Mouse (Mus musculus): ENCODE measurements at regions not wholly inside any gene's neighbourhood (a gene's known extent, or its start where the extent isn't known, plus 50 kb on each side); places are given as distances from the start of the nearest gene placed in this dataset.

- no peak overlapping the region for H3K4me2 ChIP-seq
- WGBS = 69% methylated on average over 3 of the region's 3 CpGs
- H3K9ac ChIP-seq (replicated peaks) = no peak overlapping the region
- no peaks in the 10 kb centered on the region for H3K36me3 ChIP-seq
- H3K27ac ChIP-seq = no peak overlapping the region
- H3K9me3 ChIP-seq = no peaks in the 10 kb centered on the region
- H3K4me1 ChIP-seq (replicated peaks) = no peaks in the 10 kb centered on the region
- H3K27me3 ChIP-seq = no peaks in the 10 kb centered on the region
- ATAC-seq (ENCODE audit: insufficient number of reproducible peaks, insufficient read depth, low FRiP score, low TSS enrichment, low read depth) = no peak
- H3K4me3 ChIP-seq (replicated peaks) = no peak overlapping the region
These were observed 175.7 kb downstream of the Fat4 start for GRCm38 (mm10) chr3:39062415-39062814.

GRCm38 (mm10) chr3:39065457-39065856 is 178.7 kb downstream of the Fat4 start:
- 64% methylated on average over 6 of the region's 6 CpGs for WGBS

GRCm38 (mm10) chr3:39069011-39069410 is 182.3 kb downstream of the Fat4 start:
- H3K4me2 ChIP-seq = no peak overlapping the region

More at GRCm38 (mm10) chr3:39065457-39065856, 178.7 kb downstream of the Fat4 start:
- Histone ChIP-seq H3K4me1 (replicated peaks) (no peaks in the 10 kb centered on the region), H3K27me3 (no peaks in the 10 kb centered on the region), H3K9ac (replicated peaks) (no peak overlapping the region), H3K36me3 (no peaks in the 10 kb centered on the region), H3K27ac (no peak overlapping the region), H3K4me2 (no peak overlapping the region), H3K9me3 (no peaks in the 10 kb centered on the region), H3K4me3 (replicated peaks) (no peak overlapping the region)
- ATAC-seq (ENCODE audit: insufficient number of reproducible peaks, insufficient read depth, low FRiP score, low TSS enrichment, low read depth) = no peak

GRCm38 (mm10) chr3:39082678-39083270 is 196.0 kb downstream of the Fat4 start:
- Histone ChIP-seq H3K27me3 (no peaks in the 10 kb centered on the region), H3K4me1 (replicated peaks) (no peaks in the 10 kb centered on the region), H3K9ac (replicated peaks) (no peak overlapping the region), H3K4me2 (no peak overlapping the region), H3K4me3 (replicated peaks) (no peak overlapping the region), H3K27ac (no peak overlapping the region), H3K36me3 (no peaks in the 10 kb centered on the region), H3K9me3 (no peaks in the 10 kb centered on the region)
- 76% methylated on average over 4 of the region's 4 CpGs for WGBS
- ATAC-seq (ENCODE audit: insufficient number of reproducible peaks, insufficient read depth, low FRiP score, low TSS enrichment, low read depth) = no peak

More at GRCm38 (mm10) chr3:39069011-39069410, 182.3 kb downstream of the Fat4 start:
- no peak for ATAC-seq (ENCODE audit: insufficient number of reproducible peaks, insufficient read depth, low FRiP score, low TSS enrichment, low read depth)
- H3K36me3 ChIP-seq = no peaks in the 10 kb centered on the region
- no peak overlapping the region for H3K4me3 ChIP-seq (replicated peaks)
- H3K9me3 ChIP-seq = no peaks in the 10 kb centered on the region
- H3K27ac ChIP-seq = no peak overlapping the region
- H3K9ac ChIP-seq (replicated peaks) = no peak overlapping the region
- H3K4me1 ChIP-seq (replicated peaks) = no peaks in the 10 kb centered on the region
- H3K27me3 ChIP-seq = no peaks in the 10 kb centered on the region

- no peaks in the 10 kb centered on the region for H3K36me3 ChIP-seq
- no peak for ATAC-seq (ENCODE audit: insufficient number of reproducible peaks, insufficient read depth, low FRiP score, low TSS enrichment, low read depth)
- H3K27me3 ChIP-seq = no peaks in the 10 kb centered on the region
- H3K27ac ChIP-seq = no peak overlapping the region
- whole genome bisulfite sequencing = 85% methylated on average over 4 of the region's 4 CpGs
- H3K9me3 ChIP-seq = no peaks in the 10 kb centered on the region
- no peak overlapping the region for H3K4me2 ChIP-seq
- H3K4me1 ChIP-seq (replicated peaks) = no peaks in the 10 kb centered on the region
- no peak overlapping the region for H3K4me3 ChIP-seq (replicated peaks)
- H3K9ac ChIP-seq (replicated peaks) = no peak overlapping the region
These were observed 202.2 kb downstream of the Fat4 start for GRCm38 (mm10) chr3:39088948-39089347.

- Histone ChIP-seq H3K4me1 (replicated peaks) (no peaks in the 10 kb centered on the region), H3K9ac (replicated peaks) (no peak overlapping the region), H3K4me3 (replicated peaks) (no peak overlapping the region), H3K27me3 (no peaks in the 10 kb centered on the region), H3K9me3 (no peaks in the 10 kb centered on the region; the same call in 1 of the 2 replicates), H3K36me3 (no peaks in the 10 kb centered on the region), H3K27ac (no peak overlapping the region), H3K4me2 (no peak overlapping the region)
- no peak for ATAC-seq (ENCODE audit: insufficient number of reproducible peaks, insufficient read depth, low FRiP score, low TSS enrichment, low read depth)
- WGBS = 73% methylated on average over 3 of the region's 3 CpGs
These were observed 215.6 kb downstream of the Fat4 start for GRCm38 (mm10) chr3:39102324-39102723.

- Histone ChIP-seq H3K9me3 (no peaks in the 10 kb centered on the region), H3K4me1 (replicated peaks) (no peaks in the 10 kb centered on the region), H3K4me3 (replicated peaks) (no peak overlapping the region), H3K27ac (no peak overlapping the region), H3K4me2 (no peak overlapping the region), H3K36me3 (no peaks in the 10 kb centered on the region), H3K9ac (replicated peaks) (no peak overlapping the region), H3K27me3 (no peaks in the 10 kb centered on the region)
- 82% methylated on average over 5 of the region's 5 CpGs for WGBS
- ATAC-seq (ENCODE audit: insufficient number of reproducible peaks, insufficient read depth, low FRiP score, low TSS enrichment, low read depth) = no peak
These were observed 223.1 kb downstream of the Fat4 start for GRCm38 (mm10) chr3:39109756-39110392.

GRCm38 (mm10) chr3:39114056-39114455 is 227.3 kb downstream of the Fat4 start:
- Histone ChIP-seq H3K36me3 (no peaks in the 10 kb centered on the region), H3K4me3 (replicated peaks) (no peak overlapping the region), H3K27me3 (no peaks in the 10 kb centered on the region), H3K27ac (no peak overlapping the region), H3K4me2 (no peak overlapping the region), H3K9me3 (peaks cover 3% of the 10 kb centered on the region; the same call in 1 of the 2 replicates), H3K4me1 (replicated peaks) (no peaks in the 10 kb centered on the region), H3K9ac (replicated peaks) (no peak overlapping the region)
- no peak for ATAC-seq (ENCODE audit: insufficient number of reproducible peaks, insufficient read depth, low FRiP score, low TSS enrichment, low read depth)
- 77% methylated on average over 3 of the region's 3 CpGs for WGBS

- Histone ChIP-seq H3K27me3 (no peaks in the 10 kb centered on the region), H3K4me3 (replicated peaks) (no peak overlapping the region), H3K27ac (no peak overlapping the region), H3K4me1 (replicated peaks) (no peaks in the 10 kb centered on the region), H3K36me3 (no peaks in the 10 kb centered on the region), H3K4me2 (no peak overlapping the region), H3K9ac (replicated peaks) (no peak overlapping the region), H3K9me3 (peaks cover 3% of the 10 kb centered on the region; the same call in 1 of the 2 replicates)
- ATAC-seq (ENCODE audit: insufficient number of reproducible peaks, insufficient read depth, low FRiP score, low TSS enrichment, low read depth) = no peak
- WGBS = 74% methylated on average over 3 of the region's 3 CpGs
These were observed 228.1 kb downstream of the Fat4 start for GRCm38 (mm10) chr3:39114826-39115225.

- 41% methylated on average over 1 of the region's 1 CpGs for WGBS
- Histone ChIP-seq H3K4me1 (replicated peaks) (no peaks in the 10 kb centered on the region), H3K27me3 (no peaks in the 10 kb centered on the region), H3K4me2 (no peak overlapping the region), H3K27ac (no peak overlapping the region), H3K9me3 (peaks cover 3% of the 10 kb centered on the region; the same call in 1 of the 2 replicates), H3K9ac (replicated peaks) (no peak overlapping the region), H3K36me3 (no peaks in the 10 kb centered on the region), H3K4me3 (replicated peaks) (no peak overlapping the region)
- ATAC-seq (ENCODE audit: insufficient number of reproducible peaks, insufficient read depth, low FRiP score, low TSS enrichment, low read depth) = no peak
These were observed 228.7 kb downstream of the Fat4 start for GRCm38 (mm10) chr3:39115441-39115840.

GRCm38 (mm10) chr3:39122250-39122649 is 235.5 kb downstream of the Fat4 start:
- H3K9me3 ChIP-seq = 0 out of 2 replicates have a peak, but pooled peaks cover 6% of the 10 kb centered on the region
- H3K36me3 ChIP-seq = no peaks in the 10 kb centered on the region
- no peaks in the 10 kb centered on the region for H3K27me3 ChIP-seq
- H3K4me3 ChIP-seq (replicated peaks) = no peak overlapping the region
- no peak overlapping the region for H3K4me2 ChIP-seq
- no peak overlapping the region for H3K9ac ChIP-seq (replicated peaks)
- 16% methylated on average over 1 of the region's 1 CpGs for WGBS
- ATAC-seq (ENCODE audit: insufficient number of reproducible peaks, insufficient read depth, low FRiP score, low TSS enrichment, low read depth) = no peak
- no peak overlapping the region for H3K27ac ChIP-seq
- no peaks in the 10 kb centered on the region for H3K4me1 ChIP-seq (replicated peaks)

GRCm38 (mm10) chr3:39130532-39130931 is 243.8 kb downstream of the Fat4 start:
- WGBS = 76% methylated on average over 3 of the region's 3 CpGs
- Histone ChIP-seq H3K4me3 (replicated peaks) (no peak overlapping the region), H3K9me3 (0 out of 2 replicates have a peak, but pooled peaks cover 4% of the 10 kb centered on the region), H3K9ac (replicated peaks) (no peak overlapping the region), H3K4me2 (no peak overlapping the region), H3K4me1 (replicated peaks) (no peaks in the 10 kb centered on the region; the same call in 1 of the 2 replicates), H3K27me3 (no peaks in the 10 kb centered on the region), H3K36me3 (no peaks in the 10 kb centered on the region), H3K27ac (no peak overlapping the region)
- no peak for ATAC-seq (ENCODE audit: insufficient number of reproducible peaks, insufficient read depth, low FRiP score, low TSS enrichment, low read depth)

All from limb, embryonic 12.5 days (tissue).